Mouse (Mus musculus) heart, embryonic 10.5 days (tissue): ENCODE measurements around the gene 9130409I23Rik. TPM values are rescaled to one million over a fixed set of nuclear protein-coding genes. Genes with fewer than 3 reads are reported as not detected.

Experiments used
- DNase-seq: peaks from one replicate; pipeline ENCODE4 v3.0.0-alpha.2; 2017; ENCODE audit warnings: low spot score
- H3K27ac ChIP-seq: fragments of 300-500 bp; sonication (generic); 2 replicates; pipeline ENCODE4 v1.5.1; 2016; ENCODE audit warnings: mild to moderate bottlenecking
- H3K27me3 ChIP-seq: fragments of 300-500 bp; sonication (generic); 2 replicates; pipeline ENCODE4 v1.6.1; 2016; ENCODE audit warnings: mild to moderate bottlenecking; ENCODE audit not compliant: poor library complexity, insufficient read depth, severe bottlenecking
- H3K36me3 ChIP-seq: fragments of 300-500 bp; sonication (generic); 2 replicates; pipeline ENCODE4 v1.6.1; 2016; ENCODE audit warnings: mild to moderate bottlenecking, moderate library complexity
- H3K4me1 ChIP-seq: fragments of 300-500 bp; sonication (generic); 2 replicates; pipeline ENCODE4 v1.6.1; 2016; ENCODE audit warnings: mild to moderate bottlenecking
- H3K4me3 ChIP-seq: fragments of 300-500 bp; sonication (generic); 2 replicates; pipeline ENCODE4 v1.5.1; 2016; ENCODE audit warnings: mild to moderate bottlenecking, moderate library complexity
- H3K9me3 ChIP-seq: fragments of 300-500 bp; sonication (generic); 2 replicates; pipeline ENCODE4 v1.6.1; 2016; ENCODE audit warnings: mild to moderate bottlenecking, moderate library complexity
- WGBS: fragments of 180-500 bp; shearing (Covaris S2); methylation state at CpG from one replicate; pipeline ENCODE4 v1.1.7; 2016; 5-methylcytosine and 5-hydroxymethylcytosine counted together
- polyA plus RNA-seq: library from polyadenylated mRNA; unstranded; fragments of >200 nt; fragmentation: Nextera tagmentation; extraction: Ambion mirVana; gene quantifications from 2 replicates; pipeline ENCODE4 v1.2.1, GENCODE M21; 2016

The 9130409I23Rik gene
- polyA plus RNA-seq, result not detected in 2 replicates

- Histone ChIP-seq H3K9me3 (no peaks in the 10 kb centered on the region), H3K4me3 (no peak within 1 kb of the TSS), H3K27ac (no peak within 1 kb of the TSS), H3K36me3 (no peaks in the 10 kb centered on the region), H3K4me1 (no peaks in the 10 kb centered on the region), H3K27me3 (no peaks in the 10 kb centered on the region)
- DNase-seq, result no peak
- 76% methylated on average over 6 of the region's 6 CpGs for WGBS
Measured at GRCm38 (mm10) chr1:181050937-181051336, at the start of gene 9130409I23Rik. Gene 9130409I23Rik, plus strand, starts transcription at chr1:181051237.

GRCm38 (mm10) chr1:181001621-181002020 lies 49.4 kb upstream of the 9130409I23Rik start:
- H3K9me3 ChIP-seq, result no peaks in the 10 kb centered on the region
- WGBS, result 64% methylated on average over 3 of the region's 3 CpGs
- no peaks in the 10 kb centered on the region for H3K36me3 ChIP-seq
- H3K4me3 ChIP-seq, result no peak overlapping the region
- no peak overlapping the region for H3K27ac ChIP-seq
- 0 out of 2 replicates have a peak, but pooled peaks cover 8% of the 10 kb centered on the region for H3K27me3 ChIP-seq
- peaks cover 13% of the 10 kb centered on the region for H3K4me1 ChIP-seq
- no peak for DNase-seq

- H3K4me3 ChIP-seq, result no peak overlapping the region
- no peak overlapping the region for H3K27ac ChIP-seq
- 71% methylated on average over 2 of the region's 2 CpGs for WGBS
- H3K9me3 ChIP-seq, result no peaks in the 10 kb centered on the region
- H3K36me3 ChIP-seq, result no peaks in the 10 kb centered on the region
- H3K27me3 ChIP-seq, result 0 out of 2 replicates have a peak, but pooled peaks cover 4% of the 10 kb centered on the region
- DNase-seq, result no peak
- peaks cover 13% of the 10 kb centered on the region for H3K4me1 ChIP-seq
Measured at GRCm38 (mm10) chr1:181003790-181004189, 47.2 kb upstream of the 9130409I23Rik start.

- peak; percentile 65 for DNase-seq
- Histone ChIP-seq H3K9me3 (no peaks in the 10 kb centered on the region), H3K4me1 (peaks cover 18% of the 10 kb centered on the region), H3K27me3 (0 out of 2 replicates have a peak, but pooled peaks cover 4% of the 10 kb centered on the region), H3K36me3 (no peaks in the 10 kb centered on the region), H3K27ac (no peak overlapping the region), H3K4me3 (no peak overlapping the region)
- 72% methylated on average over 8 of the region's 8 CpGs for WGBS
Measured at GRCm38 (mm10) chr1:181005331-181005730, 45.7 kb upstream of the 9130409I23Rik start.

- Histone ChIP-seq H3K4me1 (peaks cover 14% of the 10 kb centered on the region), H3K36me3 (no peaks in the 10 kb centered on the region), H3K27ac (no peak overlapping the region), H3K9me3 (no peaks in the 10 kb centered on the region), H3K27me3 (no peaks in the 10 kb centered on the region), H3K4me3 (no peak overlapping the region)
- peak; percentile 72 for DNase-seq
- WGBS, result 88% methylated on average over 6 of the region's 6 CpGs
Measured at GRCm38 (mm10) chr1:181007831-181008230, 43.2 kb upstream of the 9130409I23Rik start.

DNA sequence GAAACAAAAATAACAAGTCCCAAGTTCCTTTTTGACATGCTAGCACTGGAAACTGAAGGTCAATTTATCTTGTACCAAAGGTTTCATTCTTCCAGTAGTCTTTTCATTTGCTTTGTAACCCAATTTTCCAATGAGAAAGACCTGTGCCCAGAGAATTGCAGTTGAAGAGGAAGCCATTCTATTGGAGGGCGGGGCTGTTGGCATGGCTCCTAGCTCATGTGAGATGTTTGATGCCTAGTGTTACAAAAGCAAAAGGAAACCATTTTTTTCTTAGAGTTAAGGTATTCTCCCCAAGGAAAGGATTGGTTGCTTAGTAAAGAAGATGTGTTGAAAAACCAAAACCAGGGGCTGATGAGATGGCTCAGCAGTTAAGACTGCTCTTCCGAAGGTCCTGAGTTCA lies 42.8 kb upstream of the 9130409I23Rik start:
- Histone ChIP-seq H3K4me3 (no peak overlapping the region), H3K9me3 (no peaks in the 10 kb centered on the region), H3K36me3 (no peaks in the 10 kb centered on the region), H3K27me3 (no peaks in the 10 kb centered on the region), H3K4me1 (peaks cover 14% of the 10 kb centered on the region), H3K27ac (no peak overlapping the region)
- WGBS, result 94% methylated on average over 2 of the region's 2 CpGs
- DNase-seq, result no peak

DNA sequence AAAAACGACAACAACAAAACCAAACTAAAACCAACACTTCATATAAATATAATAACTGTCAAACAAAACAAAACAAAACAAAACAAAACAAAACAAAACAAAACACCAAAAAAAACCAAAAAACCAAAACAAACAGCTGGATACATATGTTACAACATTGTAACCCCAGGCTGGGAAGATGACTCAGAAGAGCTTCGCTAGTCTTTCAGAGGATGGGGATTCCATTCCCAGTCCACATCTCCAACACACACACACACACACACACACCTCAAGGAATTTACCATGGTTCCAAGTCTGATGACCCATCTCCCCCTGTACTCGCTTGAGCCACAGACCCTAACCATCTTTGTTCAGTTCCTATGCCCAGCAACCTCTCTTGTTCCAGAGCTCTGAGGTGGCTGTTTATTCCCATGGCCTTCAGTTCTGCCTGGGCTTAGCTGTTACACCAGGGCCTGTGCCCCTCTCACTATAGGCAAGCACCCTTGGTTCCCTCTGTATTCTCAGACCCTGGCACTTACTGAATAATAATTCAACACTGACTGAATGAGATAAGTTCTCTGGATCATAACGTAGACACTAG lies 41.9 kb upstream of the 9130409I23Rik start:
- peaks cover 14% of the 10 kb centered on the region for H3K4me1 ChIP-seq
- H3K4me3 ChIP-seq, result no peak overlapping the region
- DNase-seq, result peak; percentile 31
- no peaks in the 10 kb centered on the region for H3K27me3 ChIP-seq
- no peak overlapping the region for H3K27ac ChIP-seq
- H3K36me3 ChIP-seq, result no peaks in the 10 kb centered on the region
- 85% methylated on average over 4 of the region's 4 CpGs for WGBS
- no peaks in the 10 kb centered on the region for H3K9me3 ChIP-seq

DNA sequence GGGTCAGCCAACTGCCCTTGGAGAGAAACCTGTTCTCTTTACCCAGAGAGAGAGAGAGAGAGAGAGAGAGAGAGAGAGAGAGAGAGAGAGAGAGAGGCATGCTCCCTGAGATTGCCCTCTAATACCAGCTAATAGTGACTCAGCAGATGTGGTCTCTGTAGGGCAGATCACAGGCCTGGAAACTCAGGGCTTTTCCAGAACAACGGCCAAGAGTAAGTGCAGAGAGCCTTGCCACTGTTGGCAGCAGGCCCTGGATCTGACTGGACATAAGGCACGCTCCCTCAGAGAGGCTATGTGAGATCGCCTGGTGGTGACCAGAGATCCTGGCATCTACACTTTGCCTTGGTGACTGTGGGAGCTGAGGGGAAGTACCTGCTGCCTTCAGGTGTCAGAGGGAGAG lies 41.3 kb upstream of the 9130409I23Rik start:
- H3K4me1 ChIP-seq, result peaks cover 14% of the 10 kb centered on the region
- H3K27ac ChIP-seq, result peak overlapping the region; percentile 52; the same call in 1 of the 2 replicates
- peak; percentile 61 for DNase-seq
- H3K27me3 ChIP-seq, result peaks cover 4% of the 10 kb centered on the region; the same call in 1 of the 2 replicates
- no peak overlapping the region for H3K4me3 ChIP-seq
- 63% methylated on average over 3 of the region's 3 CpGs for WGBS
- no peaks in the 10 kb centered on the region for H3K36me3 ChIP-seq
- no peaks in the 10 kb centered on the region for H3K9me3 ChIP-seq

GRCm38 (mm10) chr1:181010171-181010932 lies 40.7 kb upstream of the 9130409I23Rik start:
- peaks cover 14% of the 10 kb centered on the region for H3K4me1 ChIP-seq
- no peak overlapping the region for H3K4me3 ChIP-seq
- H3K27me3 ChIP-seq, result peaks cover 10% of the 10 kb centered on the region; the same call in 1 of the 2 replicates
- H3K36me3 ChIP-seq, result no peaks in the 10 kb centered on the region
- H3K27ac ChIP-seq, result peak overlapping the region; percentile 52; the same call in 1 of the 2 replicates
- no peaks in the 10 kb centered on the region for H3K9me3 ChIP-seq
- WGBS, result 59% methylated on average over 4 of the region's 4 CpGs
- peak; percentile 68 for DNase-seq

DNA sequence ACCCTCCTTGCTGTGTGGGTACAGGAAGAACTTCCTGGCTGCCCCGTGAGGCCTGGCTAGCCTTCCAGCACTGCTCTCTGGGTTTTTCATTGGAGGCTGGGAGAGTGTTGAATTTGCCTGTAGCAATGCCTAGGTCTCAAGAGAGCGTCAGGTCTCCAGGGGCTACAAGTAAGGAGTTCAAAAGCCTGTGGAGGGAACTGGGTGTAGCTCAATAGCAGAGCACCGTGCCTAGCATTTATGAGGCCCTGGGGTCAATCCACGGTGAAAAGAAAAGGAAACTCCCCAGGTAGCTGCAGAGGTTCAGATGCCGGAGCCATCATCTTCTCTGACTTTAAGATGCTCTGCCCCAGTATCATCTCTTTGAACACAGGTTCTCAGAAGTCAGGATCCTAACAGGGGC lies 39.4 kb upstream of the 9130409I23Rik start:
- H3K27me3 ChIP-seq, result peaks cover 10% of the 10 kb centered on the region; the same call in 1 of the 2 replicates
- no peak overlapping the region for H3K27ac ChIP-seq
- 70% methylated on average over 5 of the region's 5 CpGs for WGBS
- no peaks in the 10 kb centered on the region for H3K9me3 ChIP-seq
- H3K36me3 ChIP-seq, result no peaks in the 10 kb centered on the region
- H3K4me1 ChIP-seq, result peaks cover 25% of the 10 kb centered on the region
- no peak overlapping the region for H3K4me3 ChIP-seq
- DNase-seq, result peak; percentile 61

DNA sequence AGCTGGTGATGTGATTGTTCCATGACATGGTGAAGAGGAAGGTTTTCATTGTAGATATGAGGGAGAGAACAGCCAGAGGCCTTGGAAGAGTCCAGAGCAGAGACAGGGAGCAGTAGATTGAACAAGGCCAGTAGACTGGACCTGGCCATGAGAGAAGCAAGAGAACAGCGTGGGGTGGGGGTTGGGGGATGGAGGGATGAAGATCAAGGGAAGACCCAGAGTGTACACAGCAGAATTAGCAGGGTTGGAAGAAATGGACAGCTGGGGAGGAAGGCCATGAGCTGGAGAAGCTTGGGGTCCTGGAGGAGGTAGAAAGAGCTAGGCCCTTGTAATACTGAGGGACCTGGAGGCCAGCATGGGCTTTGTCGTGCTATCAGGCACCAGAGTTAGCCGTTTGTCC lies 38.6 kb upstream of the 9130409I23Rik start:
- Histone ChIP-seq H3K27ac (no peak overlapping the region), H3K27me3 (peaks cover 10% of the 10 kb centered on the region; the same call in 1 of the 2 replicates), H3K4me3 (no peak overlapping the region), H3K9me3 (no peaks in the 10 kb centered on the region), H3K4me1 (peaks cover 32% of the 10 kb centered on the region), H3K36me3 (no peaks in the 10 kb centered on the region)
- peak; percentile 36 for DNase-seq
- 77% methylated on average over 3 of the region's 3 CpGs for WGBS

DNA sequence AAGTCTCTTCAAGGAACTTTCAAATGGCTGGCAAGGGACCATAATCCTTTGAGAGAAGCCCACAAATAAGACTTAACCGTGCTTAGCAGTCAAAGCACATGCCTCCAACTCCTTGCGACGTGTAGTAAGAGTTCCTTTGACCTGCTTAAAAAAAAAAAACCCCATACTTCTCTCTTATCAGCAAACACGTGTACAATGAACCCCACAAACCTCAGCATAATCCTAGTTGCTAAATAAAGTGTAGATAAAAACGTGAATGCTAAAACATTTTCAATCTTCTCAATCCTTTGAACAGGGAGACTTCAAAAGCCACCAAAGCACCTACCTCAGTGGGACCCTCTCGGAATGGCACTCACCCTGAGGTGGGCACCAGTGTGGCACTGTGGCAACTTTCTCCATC lies 37.6 kb upstream of the 9130409I23Rik start:
- 68% methylated on average over 6 of the region's 6 CpGs for WGBS
- DNase-seq, result no peak
- H3K36me3 ChIP-seq, result no peaks in the 10 kb centered on the region
- H3K27me3 ChIP-seq, result peaks cover 19% of the 10 kb centered on the region
- no peak overlapping the region for H3K27ac ChIP-seq
- H3K9me3 ChIP-seq, result no peaks in the 10 kb centered on the region
- H3K4me1 ChIP-seq, result peaks cover 35% of the 10 kb centered on the region
- H3K4me3 ChIP-seq, result no peak overlapping the region
